Mouse (Mus musculus) left cerebral cortex, adult 2 months (tissue): Measurements from ENCODE around the gene Azgp1. TPM values are rescaled to one million over a fixed set of nuclear protein-coding genes. Genes with fewer than 3 reads are reported as not detected.
"Not testable (repeated sequence)": the region's sequence is repeated elsewhere in the genome, so short reads cannot be mapped to it uniquely, and the experiment has no call there.

Experiments
- DNase-seq, 2 experiments: peaks; one replicate each; pipeline ENCODE4 v3.0.0; 2021 to 2022; ENCODE audit warnings: low spot score in 2 of 2, mixed read lengths in 1 of 2; ENCODE audit errors: extremely low spot score in 1 of 2
- H3K27ac ChIP-seq: fragments of 200-600 bp; 2 replicates; pipeline ENCODE4 v1.8.1; 2022
- H3K4me3 ChIP-seq: fragments of 200-600 bp; 2 replicates; pipeline ENCODE4 v1.8.1; 2022
- CTCF ChIP-seq: fragments of 200-600 bp; IDR thresholded peaks from 2 replicates; pipeline ENCODE4 v1.8.1; 2022; ENCODE audit warnings: antibody characterized with exemption, mild to moderate bottlenecking, moderate library complexity
- intact Hi-C: fragments of 180-260 bp; cut with DNase I; formaldehyde crosslinking; loops from one replicate; pipeline ENCODE4 v1.15.1; 2025
- long read RNA-seq, 2 experiments: library from polyadenylated mRNA; stranded (forward); transcript quantifications; one replicate each; pipeline ENCODE4 v2.0.0; 2021; ENCODE audit warnings: borderline mapping rate in 2 of 2
- total RNA-seq, 2 experiments: library from RNA; stranded (reverse); gene quantifications; 2 replicates each; pipeline ENCODE4 v1.2.3; 2021

Azgp1 gene
- not detected for total RNA-seq
- long read RNA-seq, experiment 1: 0 reads
- long read RNA-seq, experiment 2: 0 reads

DNA sequence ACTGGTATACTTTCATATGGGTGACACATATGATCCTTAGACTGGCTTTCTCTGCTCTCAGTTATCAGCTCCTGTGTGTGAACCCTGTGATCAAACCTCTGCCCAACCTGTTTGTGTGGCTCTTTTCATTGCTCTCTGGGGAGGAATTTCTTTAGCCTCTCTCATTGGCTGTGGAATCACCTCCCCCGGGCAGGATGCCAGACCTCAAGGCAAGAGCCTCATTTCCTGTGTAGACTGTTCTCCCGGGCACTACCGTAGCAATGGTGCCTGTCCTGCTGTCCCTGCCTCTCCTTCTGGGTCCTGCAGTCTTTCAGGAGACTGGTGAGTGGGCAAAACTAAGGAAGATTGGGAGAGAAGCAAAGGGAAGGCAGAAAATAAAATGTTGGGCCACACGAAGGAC is at the start of gene Azgp1:
Gene Azgp1 (plus strand): TSS at position 221 of the 400 bp plus-strand sequence.
- H3K4me3 ChIP-seq: no peak within 1 kb of the TSS
- TF ChIP-seq CTCF: no peak
- DNase-seq: no peak
- H3K27ac ChIP-seq: no peak within 1 kb of the TSS
- intact Hi-C loops: no loop called here

GRCm38 (mm10) chr5:137933934-137934333 is 47.4 kb upstream of the Azgp1 start:
- H3K27ac ChIP-seq, intact Hi-C loops, H3K4me3 ChIP-seq, DNase-seq: not testable (repeated sequence)

- no peak overlapping the region for H3K4me3 ChIP-seq
- TF ChIP-seq CTCF: no peak
- H3K27ac ChIP-seq: no peak overlapping the region
- intact Hi-C loops: no loop called here
- no peak for DNase-seq
Measured at GRCm38 (mm10) chr5:137936486-137936885, 44.8 kb upstream of the Azgp1 start.

DNA sequence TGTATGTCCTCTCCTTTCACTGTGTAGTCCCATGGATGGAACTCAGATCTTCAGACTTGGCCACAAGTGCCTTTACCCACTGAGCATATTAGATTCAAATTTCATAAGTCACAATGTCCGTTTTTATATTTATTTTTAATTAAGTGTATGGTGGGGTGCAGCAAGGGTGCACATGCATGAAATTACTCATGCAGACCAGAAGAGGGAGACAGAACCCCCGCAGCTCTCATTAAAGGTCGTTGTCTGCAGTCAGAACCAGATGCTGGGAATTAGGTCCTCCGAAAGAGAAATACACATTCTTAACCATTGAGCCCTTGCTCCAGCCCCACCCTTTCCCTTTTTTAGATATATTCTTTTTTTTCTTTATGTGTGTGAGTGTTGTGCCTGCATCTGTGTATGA is 44.1 kb upstream of the Azgp1 start:
- Histone ChIP-seq H3K27ac (no peak overlapping the region), H3K4me3 (no peak overlapping the region)
- intact Hi-C loops: no loop called here
- peak; percentile 39 for TF ChIP-seq CTCF
- no peak for DNase-seq

DNA sequence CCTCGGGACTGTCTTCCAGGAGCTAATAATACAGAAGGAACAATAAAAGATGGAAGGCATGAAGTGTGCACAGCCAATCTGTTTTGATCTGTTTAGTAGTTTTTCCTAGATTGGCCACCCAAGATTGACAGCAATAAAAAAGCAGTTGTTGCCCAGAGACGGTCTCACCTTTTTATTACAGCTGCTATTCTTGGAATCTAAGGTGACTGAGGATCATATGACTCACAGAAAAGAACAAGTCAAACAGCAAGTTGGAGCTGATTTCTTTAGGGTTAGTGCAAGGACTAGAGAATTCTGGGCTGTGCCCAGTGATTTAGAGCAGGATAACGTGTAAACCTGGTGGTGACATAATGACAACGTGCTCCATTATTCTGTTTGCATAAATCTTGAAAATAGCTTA is 40.4 kb upstream of the Azgp1 start:
- intact Hi-C loops: no loop called here
- no peak for TF ChIP-seq CTCF
- Histone ChIP-seq H3K4me3 (no peak overlapping the region), H3K27ac (no peak overlapping the region)
- no peak for DNase-seq

DNA sequence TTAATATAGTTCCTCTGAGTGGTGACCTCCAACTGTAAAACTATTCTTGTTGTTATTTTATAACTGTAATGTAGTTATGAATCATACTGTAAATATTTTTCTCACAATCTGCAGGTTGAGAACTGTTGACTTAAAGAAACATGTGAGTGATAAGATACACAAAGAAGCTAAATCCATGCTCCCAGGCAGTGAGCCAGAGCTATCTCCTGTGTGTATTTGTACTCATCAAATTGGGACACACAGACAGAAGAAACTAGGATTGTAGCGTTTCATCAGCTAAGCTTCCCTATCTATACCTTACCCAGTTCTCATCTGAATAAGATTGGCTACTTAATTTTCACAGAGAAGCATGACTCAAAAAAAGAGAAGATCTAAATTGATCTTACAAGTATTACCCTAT is 38.2 kb upstream of the Azgp1 start:
- Histone ChIP-seq H3K27ac (no peak overlapping the region), H3K4me3 (no peak overlapping the region)
- no peak for TF ChIP-seq CTCF
- intact Hi-C loops: no loop called here
- no peak for DNase-seq

GRCm38 (mm10) chr5:137947303-137947702 is 34.0 kb upstream of the Azgp1 start:
- no peak for TF ChIP-seq CTCF
- DNase-seq: no peak
- intact Hi-C loops: no loop called here
- Histone ChIP-seq H3K4me3 (no peak overlapping the region), H3K27ac (no peak overlapping the region)

GRCm38 (mm10) chr5:137951218-137951617 is 30.1 kb upstream of the Azgp1 start:
- Histone ChIP-seq H3K27ac (no peak overlapping the region), H3K4me3 (no peak overlapping the region)
- intact Hi-C loops: loop anchor here (5.0 kb wide), 1 partner anchor 64 kb away; no protein-coding TSS in a partner anchor
- peak; percentile 20 for DNase-seq
- peak; percentile 39 for TF ChIP-seq CTCF

- intact Hi-C loops: no loop called here
- no peak for DNase-seq
- Histone ChIP-seq H3K4me3 (no peak overlapping the region), H3K27ac (no peak overlapping the region)
- TF ChIP-seq CTCF: no peak
Measured at GRCm38 (mm10) chr5:137956404-137956803, 24.9 kb upstream of the Azgp1 start.

GRCm38 (mm10) chr5:137962945-137963344 is 18.4 kb upstream of the Azgp1 start, which contains the start of gene Gjc3:
Gjc3 (minus strand) TSS chr5:137963098.
- intact Hi-C loops: no loop called here
- peak within 1 kb of the TSS; percentile 25 for H3K4me3 ChIP-seq
- H3K27ac ChIP-seq: peak within 1 kb of the TSS; percentile 55
- no peak for TF ChIP-seq CTCF
- no peak for DNase-seq

DNA sequence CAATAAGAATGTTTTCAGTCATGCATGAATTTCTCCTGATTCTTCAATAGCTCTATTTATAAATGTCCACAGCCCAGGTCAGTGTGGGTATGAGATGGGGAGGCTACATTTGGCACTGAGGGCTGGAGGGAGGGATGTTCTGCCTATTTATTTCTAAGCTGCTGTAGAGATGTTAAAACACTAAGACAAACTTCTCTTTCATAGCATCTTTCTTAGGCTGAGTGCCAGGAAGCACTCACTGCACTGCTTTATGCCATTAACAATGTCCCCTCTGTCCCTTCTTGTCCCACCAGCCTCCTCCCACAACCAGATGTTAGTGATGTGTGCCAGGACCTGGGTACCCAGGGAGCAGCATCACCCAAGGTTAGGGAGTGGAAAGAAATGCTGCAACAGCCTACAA is 14.8 kb upstream of the Azgp1 start:
- no peak for TF ChIP-seq CTCF
- peak in 1 of 2 experiments; percentile 10 for DNase-seq
- Histone ChIP-seq H3K4me3 (no peak overlapping the region), H3K27ac (no peak overlapping the region)
- intact Hi-C loops: no loop called here

- Histone ChIP-seq H3K27ac (no peak overlapping the region), H3K4me3 (no peak overlapping the region)
- DNase-seq: no peak
- TF ChIP-seq CTCF: peak; percentile 18
- intact Hi-C loops: loop anchor here (5.0 kb wide), 2 partner anchors 71 to 181 kb away; no protein-coding TSS in a partner anchor
Measured at GRCm38 (mm10) chr5:137973161-137973560, 8.2 kb upstream of the Azgp1 start.

GRCm38 (mm10) chr5:137973738-137974137 is 7.6 kb upstream of the Azgp1 start:
- Histone ChIP-seq H3K4me3 (no peak overlapping the region), H3K27ac (no peak overlapping the region)
- peak; percentile 55 for TF ChIP-seq CTCF
- no peak for DNase-seq
- intact Hi-C loops: loop anchor here (1.0 to 5.0 kb wide), 3 partner anchors 71 to 181 kb away; no protein-coding TSS in a partner anchor
